ENCODE assay signal across 1 mouse cellular context in the genomic region with DNA sequence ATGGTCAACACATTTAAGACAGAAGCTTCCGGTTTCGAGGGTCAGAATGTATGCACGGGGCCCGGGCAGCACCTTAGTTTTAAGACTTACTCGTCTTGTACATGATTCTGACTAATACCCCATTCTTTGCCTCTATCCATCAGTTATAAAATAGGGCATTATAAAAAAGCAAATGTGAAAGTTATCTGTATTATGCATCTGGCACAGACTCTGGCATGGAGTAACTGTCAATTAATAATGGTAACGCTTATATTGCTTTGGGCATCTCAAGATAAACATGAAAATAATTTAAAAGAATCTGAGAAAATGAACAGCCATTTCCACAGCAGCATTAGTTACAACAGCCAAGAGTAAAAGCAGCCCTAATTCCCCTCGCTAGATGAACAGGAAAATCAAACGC.
TF ChIP-seq lines count a peak whose summit lies in the region.

No protein-coding gene starts in this region.

TF ChIP-seq in MEL, 35 proteins besides CTCF, POLR2A, EP300 and RAD21:
- TF ChIP-seq CHD1 (IDR thresholded peaks at IDR 0.05; ENCODE audit: low read depth, low read length) (no peak), SIN3A (IDR thresholded peaks at IDR 0.05; ENCODE audit: low read length) (no peak), CHD2 (IDR thresholded peaks at IDR 0.05; ENCODE audit: low read length) (no peak)
